Mouse (Mus musculus) forebrain, embryonic 15.5 days (tissue): ENCODE measurements around the gene Polr2b. TPM values are rescaled to one million over a fixed set of nuclear protein-coding genes. Genes with fewer than 3 reads are reported as not detected.

ENCODE experiments used
- ATAC-seq: fragments of 200-750 bp; cut with Nextera tagmentation; replicated peaks from 2 replicates; pipeline ENCODE4 v1.8.0; 2017; ENCODE audit warnings: mild to moderate bottlenecking, moderate TSS enrichment, moderate library complexity
- H3K27ac ChIP-seq: fragments of 300-500 bp; sonication (generic); replicated peaks from 2 replicates; pipeline ENCODE4 v1.5.1; 2015; ENCODE audit warnings: mild to moderate bottlenecking, inconsistent platforms
- H3K27me3 ChIP-seq: fragments of 300-500 bp; sonication (generic); 2 replicates; pipeline ENCODE4 v1.6.1; 2015; ENCODE audit warnings: inconsistent platforms
- H3K36me3 ChIP-seq: fragments of 300-500 bp; sonication (generic); 2 replicates; pipeline ENCODE4 v1.6.1; 2015; ENCODE audit warnings: mild to moderate bottlenecking, inconsistent platforms
- H3K4me1 ChIP-seq: fragments of 300-500 bp; sonication (generic); 2 replicates; pipeline ENCODE4 v1.6.1; 2015; ENCODE audit warnings: inconsistent platforms
- H3K4me2 ChIP-seq: fragments of 300-500 bp; sonication (generic); replicated peaks from 2 replicates; pipeline ENCODE4 v1.6.1; 2015; ENCODE audit warnings: mild to moderate bottlenecking, inconsistent platforms
- H3K4me3 ChIP-seq: fragments of 300-500 bp; sonication (generic); 2 replicates; pipeline ENCODE4 v1.5.1; 2015; ENCODE audit warnings: mild to moderate bottlenecking, inconsistent platforms
- H3K9ac ChIP-seq: fragments of 300-500 bp; sonication (generic); replicated peaks from 2 replicates; pipeline ENCODE4 v1.6.1; 2015; ENCODE audit warnings: mild to moderate bottlenecking, inconsistent platforms
- H3K9me3 ChIP-seq: fragments of 300-500 bp; sonication (generic); 2 replicates; pipeline ENCODE4 v1.6.1; 2016; ENCODE audit warnings: inconsistent platforms
- WGBS: fragments of 180-500 bp; shearing (Covaris S2); methylation state at CpG from one replicate; pipeline ENCODE4 v1.1.7; 2015; ENCODE audit warnings: mixed read lengths; 5-methylcytosine and 5-hydroxymethylcytosine counted together
- polyA plus RNA-seq: library from polyadenylated mRNA; unstranded; fragments of >200 nt; fragmentation: Nextera tagmentation; extraction: Ambion mirVana; gene quantifications from 2 replicates; pipeline ENCODE4 v1.2.1, GENCODE M21; 2015

Gene Polr2b
- polyA plus RNA-seq, 1 experiment from 2014 or later = 78.5 TPM

GRCm38 (mm10) chr5:77354361-77354787, 44.4 kb downstream of the Polr2b start:
- peak; percentile 72 for ATAC-seq
- 9% methylated on average over 16 of the region's 16 CpGs for WGBS
- H3K9ac ChIP-seq = no peak overlapping the region
- H3K4me1 ChIP-seq = peaks cover 15% of the 10 kb centered on the region
- H3K4me3 ChIP-seq = peak overlapping the region; percentile 2; the same call in 1 of the 2 replicates
- no peaks in the 10 kb centered on the region for H3K27me3 ChIP-seq
- H3K27ac ChIP-seq = no peak overlapping the region
- H3K9me3 ChIP-seq = no peaks in the 10 kb centered on the region
- peaks cover 8% of the 10 kb centered on the region; the same call in 1 of the 2 replicates for H3K36me3 ChIP-seq
- peak overlapping the region; percentile 28 for H3K4me2 ChIP-seq

- Histone ChIP-seq H3K4me2 (no peak overlapping the region), H3K9ac (no peak overlapping the region), H3K4me3 (no peak overlapping the region), H3K27me3 (peaks cover 3% of the 10 kb centered on the region; the same call in 1 of the 2 replicates), H3K27ac (no peak overlapping the region), H3K4me1 (peaks cover 15% of the 10 kb centered on the region), H3K9me3 (no peaks in the 10 kb centered on the region), H3K36me3 (peaks cover 8% of the 10 kb centered on the region; the same call in 1 of the 2 replicates)
- WGBS = 79% methylated on average over 19 of the region's 19 CpGs
- no peak for ATAC-seq
These were observed 45.6 kb downstream of the Polr2b start for GRCm38 (mm10) chr5:77355307-77356265.

GRCm38 (mm10) chr5:77357405-77358149, 47.6 kb downstream of the Polr2b start:
- ATAC-seq = peak; percentile 61; the same call in 1 of the 2 replicates
- peak overlapping the region; percentile 44 for H3K4me2 ChIP-seq
- no peaks in the 10 kb centered on the region for H3K9me3 ChIP-seq
- peak overlapping the region; percentile 2; the same call in 1 of the 2 replicates for H3K27ac ChIP-seq
- peaks cover 3% of the 10 kb centered on the region; the same call in 1 of the 2 replicates for H3K27me3 ChIP-seq
- H3K4me3 ChIP-seq = peak overlapping the region; percentile 35
- 19% methylated on average over 22 of the region's 22 CpGs for WGBS
- H3K9ac ChIP-seq = peak overlapping the region; percentile 23; the same call in 1 of the 2 replicates
- peaks cover 15% of the 10 kb centered on the region for H3K4me1 ChIP-seq
- no peaks in the 10 kb centered on the region for H3K36me3 ChIP-seq

GRCm38 (mm10) chr5:77358347-77358746, 48.4 kb downstream of the Polr2b start:
- H3K27me3 ChIP-seq = peaks cover 3% of the 10 kb centered on the region; the same call in 1 of the 2 replicates
- ATAC-seq = peak; percentile 29
- no peaks in the 10 kb centered on the region for H3K9me3 ChIP-seq
- peak overlapping the region; percentile 23 for H3K9ac ChIP-seq
- H3K4me3 ChIP-seq = peak overlapping the region; percentile 35
- peak overlapping the region; percentile 44 for H3K4me2 ChIP-seq
- 6% methylated on average over 10 of the region's 10 CpGs for WGBS
- H3K36me3 ChIP-seq = no peaks in the 10 kb centered on the region
- H3K27ac ChIP-seq = no peak overlapping the region
- H3K4me1 ChIP-seq = peaks cover 15% of the 10 kb centered on the region

GRCm38 (mm10) chr5:77359971-77360370, 50.0 kb downstream of the Polr2b start:
- no peak for ATAC-seq

GRCm38 (mm10) chr5:77361006-77361405, 51.1 kb downstream of the Polr2b start:
- no peak overlapping the region for H3K27ac ChIP-seq
- no peaks in the 10 kb centered on the region for H3K9me3 ChIP-seq
- ATAC-seq = no peak
- no peaks in the 10 kb centered on the region for H3K36me3 ChIP-seq
- peaks cover 12% of the 10 kb centered on the region for H3K4me1 ChIP-seq
- 81% methylated on average over 4 of the region's 4 CpGs for WGBS
- H3K4me2 ChIP-seq = no peak overlapping the region
- no peak overlapping the region for H3K4me3 ChIP-seq
- H3K27me3 ChIP-seq = peaks cover 3% of the 10 kb centered on the region; the same call in 1 of the 2 replicates
- H3K9ac ChIP-seq = no peak overlapping the region

More at GRCm38 (mm10) chr5:77359971-77360370, 50.0 kb downstream of the Polr2b start:
- no peak overlapping the region for H3K27ac ChIP-seq
- WGBS = 87% methylated on average over 4 of the region's 4 CpGs
- no peaks in the 10 kb centered on the region for H3K9me3 ChIP-seq
- no peaks in the 10 kb centered on the region for H3K36me3 ChIP-seq
- peaks cover 12% of the 10 kb centered on the region for H3K4me1 ChIP-seq
- no peak overlapping the region for H3K4me2 ChIP-seq
- H3K27me3 ChIP-seq = peaks cover 3% of the 10 kb centered on the region; the same call in 1 of the 2 replicates
- no peak overlapping the region for H3K4me3 ChIP-seq
- no peak overlapping the region for H3K9ac ChIP-seq

- no peak overlapping the region for H3K27ac ChIP-seq
- no peak for ATAC-seq
- no peaks in the 10 kb centered on the region for H3K9me3 ChIP-seq
- no peak overlapping the region for H3K4me2 ChIP-seq
- H3K27me3 ChIP-seq = peaks cover 3% of the 10 kb centered on the region; the same call in 1 of the 2 replicates
- H3K9ac ChIP-seq = no peak overlapping the region
- no peaks in the 10 kb centered on the region for H3K36me3 ChIP-seq
- H3K4me3 ChIP-seq = no peak overlapping the region
- WGBS = 65% methylated on average over 3 of the region's 3 CpGs
- H3K4me1 ChIP-seq = peaks cover 12% of the 10 kb centered on the region
These were observed 52.2 kb downstream of the Polr2b start for GRCm38 (mm10) chr5:77362120-77362519.

GRCm38 (mm10) chr5:77363650-77364049, 53.7 kb downstream of the Polr2b start:
- Histone ChIP-seq H3K27me3 (peaks cover 3% of the 10 kb centered on the region; the same call in 1 of the 2 replicates), H3K9ac (no peak overlapping the region), H3K4me1 (peaks cover under 1% of the 10 kb centered on the region; the same call in 1 of the 2 replicates), H3K4me2 (no peak overlapping the region), H3K9me3 (no peaks in the 10 kb centered on the region), H3K36me3 (no peaks in the 10 kb centered on the region), H3K27ac (no peak overlapping the region), H3K4me3 (no peak overlapping the region)
- WGBS = 80% methylated on average over 6 of the region's 6 CpGs
- ATAC-seq = no peak

- peaks cover 3% of the 10 kb centered on the region; the same call in 1 of the 2 replicates for H3K27me3 ChIP-seq
- no peak overlapping the region for H3K4me2 ChIP-seq
- H3K9me3 ChIP-seq = no peaks in the 10 kb centered on the region
- H3K4me3 ChIP-seq = no peak overlapping the region
- no peak overlapping the region for H3K27ac ChIP-seq
- ATAC-seq = no peak
- 94% methylated on average over 3 of the region's 3 CpGs for WGBS
- H3K36me3 ChIP-seq = no peaks in the 10 kb centered on the region
- no peaks in the 10 kb centered on the region for H3K4me1 ChIP-seq
- no peak overlapping the region for H3K9ac ChIP-seq
These were observed 54.6 kb downstream of the Polr2b start for GRCm38 (mm10) chr5:77364443-77365038.

GRCm38 (mm10) chr5:77366313-77366712, 56.4 kb downstream of the Polr2b start:
- Histone ChIP-seq H3K36me3 (no peaks in the 10 kb centered on the region), H3K27me3 (no peaks in the 10 kb centered on the region), H3K4me1 (no peaks in the 10 kb centered on the region), H3K4me2 (no peak overlapping the region), H3K27ac (no peak overlapping the region), H3K9me3 (no peaks in the 10 kb centered on the region), H3K9ac (no peak overlapping the region), H3K4me3 (no peak overlapping the region)
- WGBS = 80% methylated on average over 8 of the region's 8 CpGs
- ATAC-seq = no peak

- H3K36me3 ChIP-seq = no peaks in the 10 kb centered on the region
- no peak overlapping the region for H3K4me2 ChIP-seq
- no peaks in the 10 kb centered on the region for H3K9me3 ChIP-seq
- ATAC-seq = no peak
- H3K9ac ChIP-seq = no peak overlapping the region
- no peaks in the 10 kb centered on the region for H3K27me3 ChIP-seq
- H3K4me3 ChIP-seq = no peak overlapping the region
- WGBS = 95% methylated on average over 1 of the region's 1 CpGs
- H3K27ac ChIP-seq = no peak overlapping the region
- no peaks in the 10 kb centered on the region for H3K4me1 ChIP-seq
These were observed 57.2 kb downstream of the Polr2b start for GRCm38 (mm10) chr5:77367145-77367544.
